Mouse (Mus musculus): ENCODE data around the gene Pinlyp. TPM values are rescaled to one million over a fixed set of nuclear protein-coding genes. Genes with fewer than 3 reads are reported as not detected.

Pinlyp gene
- total RNA-seq, 2 experiments from 2014 or later, result not detected

GRCm38 (mm10) chr7:24499856-24500577, 45.9 kb downstream of the Pinlyp start:
- no peak for ATAC-seq (replicated peaks; ENCODE audit: low FRiP score, poor library complexity, severe bottlenecking)

Other genes starting within 250 kb of the Pinlyp start
- gene Zfp61, start 244.9 kb downstream of the Pinlyp start, total RNA-seq (2015; ENCODE audit: low replicate concordance), result 1.2 and 2.1 TPM in 2 replicates
- gene Zfp61, start 244.9 kb downstream of the Pinlyp start, total RNA-seq (2017; ENCODE audit: low replicate concordance), result 0.77 and 4.0 TPM in 2 replicates
- 1.0 TPM in 1 of 2 replicates, not detected in the other for gene Zfp94, start 229.5 kb downstream of the Pinlyp start, total RNA-seq (2015; ENCODE audit: low replicate concordance)
- 0.34 and 1.3 TPM in 2 replicates for gene Zfp94, start 229.5 kb downstream of the Pinlyp start, total RNA-seq (2017; ENCODE audit: low replicate concordance)
- not detected in 2 replicates for gene Tescl, start 212.2 kb downstream of the Pinlyp start, total RNA-seq (2015; ENCODE audit: low replicate concordance)
- not detected in 2 replicates for gene Tescl, start 212.2 kb downstream of the Pinlyp start, total RNA-seq (2017; ENCODE audit: low replicate concordance)
- not detected in 2 replicates for gene Lypd5, start 196.9 kb downstream of the Pinlyp start, total RNA-seq (2015; ENCODE audit: low replicate concordance)
- not detected in 2 replicates for gene Lypd5, start 196.9 kb downstream of the Pinlyp start, total RNA-seq (2017; ENCODE audit: low replicate concordance)
- gene Kcnn4, start 175.9 kb downstream of the Pinlyp start, total RNA-seq (2015; ENCODE audit: low replicate concordance), result 102 and 125 TPM in 2 replicates
- 244 and 272 TPM in 2 replicates for gene Kcnn4, start 175.9 kb downstream of the Pinlyp start, total RNA-seq (2017; ENCODE audit: low replicate concordance)
- 9.6 and 11.1 TPM in 2 replicates for gene Smg9, start 146.5 kb downstream of the Pinlyp start, total RNA-seq (2015; ENCODE audit: low replicate concordance)
- 13.3 and 16.0 TPM in 2 replicates for gene Smg9, start 146.5 kb downstream of the Pinlyp start, total RNA-seq (2017; ENCODE audit: low replicate concordance)
- gene Irgc1, start 93.8 kb downstream of the Pinlyp start, total RNA-seq (2015; ENCODE audit: low replicate concordance), result not detected in 2 replicates
- not detected in 2 replicates for gene Irgc1, start 93.8 kb downstream of the Pinlyp start, total RNA-seq (2017; ENCODE audit: low replicate concordance)
- gene Plaur, start 83.6 kb downstream of the Pinlyp start, total RNA-seq (2015; ENCODE audit: low replicate concordance), result 28.4 and 30.9 TPM in 2 replicates
- 19.4 and 34.9 TPM in 2 replicates for gene Plaur, start 83.6 kb downstream of the Pinlyp start, total RNA-seq (2017; ENCODE audit: low replicate concordance)
- not detected in 2 replicates for gene Cadm4, start 64.1 kb downstream of the Pinlyp start, total RNA-seq (2015; ENCODE audit: low replicate concordance)
- 0.77 TPM in 1 of 2 replicates, not detected in the other for gene Cadm4, start 64.1 kb downstream of the Pinlyp start, total RNA-seq (2017; ENCODE audit: low replicate concordance)
- gene Zfp428, start 39.1 kb downstream of the Pinlyp start, total RNA-seq (2015; ENCODE audit: low replicate concordance), result not detected in 2 replicates
- not detected in 2 replicates for gene Zfp428, start 39.1 kb downstream of the Pinlyp start, total RNA-seq (2017; ENCODE audit: low replicate concordance)
- not detected in 2 replicates for gene AC161166.1, start 33.7 kb downstream of the Pinlyp start, total RNA-seq (2015; ENCODE audit: low replicate concordance)
- gene AC161166.1, start 33.7 kb downstream of the Pinlyp start, total RNA-seq (2017; ENCODE audit: low replicate concordance), result not detected in 2 replicates
- 0.42 TPM in 1 of 2 replicates, not detected in the other for gene Irgq, start 15.4 kb downstream of the Pinlyp start, total RNA-seq (2015; ENCODE audit: low replicate concordance)
- gene Irgq, start 15.4 kb downstream of the Pinlyp start, total RNA-seq (2017; ENCODE audit: low replicate concordance), result 1.4 and 1.6 TPM in 2 replicates
- gene Xrcc1, start 171 bp upstream of the Pinlyp start, total RNA-seq (2015; ENCODE audit: low replicate concordance), result 7.5 and 9.4 TPM in 2 replicates
- 15.9 and 18.0 TPM in 2 replicates for gene Xrcc1, start 171 bp upstream of the Pinlyp start, total RNA-seq (2017; ENCODE audit: low replicate concordance)
- gene Ethe1, start 41.4 kb upstream of the Pinlyp start, total RNA-seq (2015; ENCODE audit: low replicate concordance), result 22.3 and 28.0 TPM in 2 replicates
- gene Ethe1, start 41.4 kb upstream of the Pinlyp start, total RNA-seq (2017; ENCODE audit: low replicate concordance), result 9.5 and 10.7 TPM in 2 replicates
- gene Zfp575, start 41.5 kb upstream of the Pinlyp start, total RNA-seq (2015; ENCODE audit: low replicate concordance), result not detected in 2 replicates
- gene Zfp575, start 41.5 kb upstream of the Pinlyp start, total RNA-seq (2017; ENCODE audit: low replicate concordance), result not detected in 2 replicates
- 0.84 TPM in 1 of 2 replicates, not detected in the other for gene Phldb3, start 64.6 kb upstream of the Pinlyp start, total RNA-seq (2015; ENCODE audit: low replicate concordance)
- gene Phldb3, start 64.6 kb upstream of the Pinlyp start, total RNA-seq (2017; ENCODE audit: low replicate concordance), result 0.85 and 3.2 TPM in 2 replicates
- not detected in 2 replicates for gene Lypd3, start 90.4 kb upstream of the Pinlyp start, total RNA-seq (2015; ENCODE audit: low replicate concordance)
- gene Lypd3, start 90.4 kb upstream of the Pinlyp start, total RNA-seq (2017; ENCODE audit: low replicate concordance), result not detected in 2 replicates
- gene Tex101, start 130.6 kb upstream of the Pinlyp start, total RNA-seq (2015; ENCODE audit: low replicate concordance), result not detected in 2 replicates
- gene Tex101, start 130.6 kb upstream of the Pinlyp start, total RNA-seq (2017; ENCODE audit: low replicate concordance), result not detected in 2 replicates
- not detected in 2 replicates for gene BC049730, start 163.1 kb upstream of the Pinlyp start, total RNA-seq (2015; ENCODE audit: low replicate concordance)
- not detected in 2 replicates for gene BC049730, start 163.1 kb upstream of the Pinlyp start, total RNA-seq (2017; ENCODE audit: low replicate concordance)
- gene Gm4763, start 180.8 kb upstream of the Pinlyp start, total RNA-seq (2015; ENCODE audit: low replicate concordance), result not detected in 2 replicates
- not detected in 2 replicates for gene Gm4763, start 180.8 kb upstream of the Pinlyp start, total RNA-seq (2017; ENCODE audit: low replicate concordance)
- gene Cd177, start 214.2 kb upstream of the Pinlyp start, total RNA-seq (2015; ENCODE audit: low replicate concordance), result 66.3 and 90.3 TPM in 2 replicates
- gene Cd177, start 214.2 kb upstream of the Pinlyp start, total RNA-seq (2017; ENCODE audit: low replicate concordance), result 93.1 and 113 TPM in 2 replicates
- 5.4 and 9.2 TPM in 2 replicates for gene Ceacam10, start 231.1 kb upstream of the Pinlyp start, total RNA-seq (2015; ENCODE audit: low replicate concordance)
- gene Ceacam10, start 231.1 kb upstream of the Pinlyp start, total RNA-seq (2017; ENCODE audit: low replicate concordance), result 3.9 and 9.7 TPM in 2 replicates

Measured in erythroblast, adult 5-6 weeks (primary cell).